8 mouse cellular contexts compared by ENCODE assay signal in the genomic region with DNA sequence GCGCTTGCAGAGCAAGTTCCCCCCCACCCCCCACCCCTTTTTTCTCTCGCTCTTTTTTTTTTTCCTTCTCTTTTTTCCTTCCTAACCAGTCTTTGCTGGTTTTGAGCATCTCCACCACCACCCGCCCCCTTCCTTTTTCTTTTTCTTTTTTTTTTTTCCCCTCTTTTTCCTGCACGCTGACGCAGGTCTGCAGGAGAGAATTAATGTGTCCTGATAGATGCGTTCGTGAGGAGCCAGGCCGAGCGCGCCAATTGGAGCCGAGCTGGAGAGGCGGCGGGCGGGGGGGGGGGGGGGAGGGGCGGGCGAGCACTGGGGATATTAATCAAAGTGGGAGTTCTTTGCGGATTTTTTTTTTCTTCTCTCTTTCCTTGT. TPM values are rescaled to one million over a fixed set of nuclear protein-coding genes. Genes with fewer than 3 reads are reported as not detected.
DNase-seq lines count a peak whose midpoint lies in the region; ATAC-seq lines count a peak whose summit lies in the region.

No protein-coding gene starts in this region.

- H3K4me1 ChIP-seq in liver, embryonic 16.5 days (ENCODE audit: control insufficient read depth, low read depth, low read length) = no peaks in the 10 kb centered on the region
- H3K4me1 ChIP-seq in stomach, embryonic 16.5 days (ENCODE audit: control insufficient read depth, insufficient read depth, low read length) = peaks cover 21% of the 10 kb centered on the region

- no peaks in the 10 kb centered on the region for H3K36me3 ChIP-seq in liver, embryonic 16.5 days (ENCODE audit: control insufficient read depth, insufficient read depth)
- no peaks in the 10 kb centered on the region for H3K36me3 ChIP-seq in stomach, embryonic 16.5 days (ENCODE audit: control insufficient read depth, insufficient read depth, low read length)

- intact Hi-C loops in left cerebral cortex, postnatal 36 days (cut with DNase I) = no loop called here

- peak; percentile 63 to 72 for DNase-seq in right cerebral cortex, postnatal 10 days (ENCODE audit: low spot score in 2 of 2)
- no peak for DNase-seq in right cerebral cortex, adult 18-20 months
- peak; percentile 76 to 84 for DNase-seq in cerebellum, postnatal 14 days
- DNase-seq in heart, postnatal 4 days = peak; percentile 63
- DNase-seq in thymus, adult 18-20 months = no peak
- no peak for DNase-seq in left cerebral cortex, postnatal 36 days (ENCODE audit: low spot score in 2 of 2)

- peak overlapping the region; percentile 11; the same call in 1 of the 2 replicates for H3K4me3 ChIP-seq in liver, embryonic 16.5 days (ENCODE audit: low read depth, low read length)
- H3K4me3 ChIP-seq in stomach, embryonic 16.5 days (replicated peaks; ENCODE audit: low read length) = peak overlapping the region; percentile 16

- H3K9ac ChIP-seq in liver, embryonic 16.5 days (ENCODE audit: low read depth, low read length) = no peak overlapping the region
- H3K9ac ChIP-seq in stomach, embryonic 16.5 days (ENCODE audit: low read length) = peak overlapping the region; percentile 46; the same call in 1 of the 2 replicates

- H3K27ac ChIP-seq in liver, embryonic 16.5 days (ENCODE audit: low read length) = no peak overlapping the region
- peak overlapping the region; percentile 53 for H3K27ac ChIP-seq in stomach, embryonic 16.5 days (ENCODE audit: low read length)

- no peak for ATAC-seq in liver, embryonic 16.5 days (ENCODE audit: low read depth)
- ATAC-seq in stomach, embryonic 16.5 days (ENCODE audit: insufficient read depth, low FRiP score) = no peak; the same call in 1 of the 2 replicates

- peaks cover 36% of the 10 kb centered on the region for H3K27me3 ChIP-seq in liver, embryonic 16.5 days (ENCODE audit: control insufficient read depth, insufficient read depth, low read depth, low read length)
- no peaks in the 10 kb centered on the region for H3K27me3 ChIP-seq in stomach, embryonic 16.5 days (ENCODE audit: control insufficient read depth, insufficient read depth, low read length)

- H3K9me3 ChIP-seq in liver, embryonic 16.5 days (replicated peaks; ENCODE audit: control insufficient read depth, low read length) = no peaks in the 10 kb centered on the region
- H3K9me3 ChIP-seq in stomach, embryonic 16.5 days (replicated peaks; ENCODE audit: control insufficient read depth, low read length) = no peaks in the 10 kb centered on the region

- peak overlapping the region; percentile 48 for H3K4me2 ChIP-seq in liver, embryonic 16.5 days (ENCODE audit: low read depth, low read length)
- peak overlapping the region; percentile 58 for H3K4me2 ChIP-seq in stomach, embryonic 16.5 days (ENCODE audit: low read depth, low read length)

- whole genome bisulfite sequencing in liver, embryonic 16.5 days (ENCODE audit: insufficient replicate concordance) = under 1% methylated on average over 16 of the region's 17 CpGs
- 0% methylated on average over 17 of the region's 17 CpGs for WGBS in stomach, embryonic 16.5 days

RNA-seq across cellular contexts. Expression of a gene that starts 5.9 kb away (rescaled TPM):
- total RNA-seq in heart, postnatal 4 days (2021) = 1 to 10 TPM; 1.2 to 1.4 TPM
- polyA plus RNA-seq in liver, embryonic 16.5 days (2015; fragmentation: Nextera tagmentation; extraction: Ambion mirVana) = 2.1 and 9.1 TPM in 2 replicates
- 688 and 708 TPM in 2 replicates for polyA plus RNA-seq in stomach, embryonic 16.5 days (2015; fragmentation: Nextera tagmentation; extraction: Ambion mirVana)
- total RNA-seq in left cerebral cortex, postnatal 36 days (2021) = 1 to 10 TPM in 1 of 2 experiments, under 1 TPM in 1; 0.70 to 3.1 TPM

RNA-seq across cellular contexts. Expression of a gene that starts 20.9 kb away (rescaled TPM):
- total RNA-seq in heart, postnatal 4 days (2021) = under 1 TPM; 0.16 to 0.19 TPM
- 0.05 and 0.20 TPM in 2 replicates for polyA plus RNA-seq in liver, embryonic 16.5 days (2015; fragmentation: Nextera tagmentation; extraction: Ambion mirVana)
- polyA plus RNA-seq in stomach, embryonic 16.5 days (2015; fragmentation: Nextera tagmentation; extraction: Ambion mirVana) = 1.4 and 1.5 TPM in 2 replicates
- under 1 TPM; 0.18 to 0.25 TPM for total RNA-seq in left cerebral cortex, postnatal 36 days (2021)

RNA-seq across cellular contexts. Expression of a gene that starts 37.6 kb away (rescaled TPM):
- total RNA-seq in heart, postnatal 4 days (2021) = under 1 TPM in 1 of 2 experiments, not detected in 1; 0.52 TPM
- 0.06 and 0.07 TPM in 2 replicates for polyA plus RNA-seq in liver, embryonic 16.5 days (2015; fragmentation: Nextera tagmentation; extraction: Ambion mirVana)
- polyA plus RNA-seq in stomach, embryonic 16.5 days (2015; fragmentation: Nextera tagmentation; extraction: Ambion mirVana) = not detected in 2 replicates
- under 1 TPM; 0.84 to 0.94 TPM for total RNA-seq in left cerebral cortex, postnatal 36 days (2021)

RNA-seq across cellular contexts. Expression of a gene that starts 37.7 kb away (rescaled TPM):
- 10 to 100 TPM; 18.0 to 20.2 TPM for total RNA-seq in heart, postnatal 4 days (2021)
- 17.6 and 20.0 TPM in 2 replicates for polyA plus RNA-seq in liver, embryonic 16.5 days (2015; fragmentation: Nextera tagmentation; extraction: Ambion mirVana)
- 29.9 and 31.6 TPM in 2 replicates for polyA plus RNA-seq in stomach, embryonic 16.5 days (2015; fragmentation: Nextera tagmentation; extraction: Ambion mirVana)
- 10 to 100 TPM; 19.1 to 20.7 TPM for total RNA-seq in left cerebral cortex, postnatal 36 days (2021)

Comparison
In these comparisons a context has a peak if more than half of its experiments do, and no peak if none do; other contexts are left out.
1. DNase-seq: peak in right cerebral cortex, postnatal 10 days (2 of 2), cerebellum, postnatal 14 days (2 of 2) and heart, postnatal 4 days (single experiment); none in right cerebral cortex, adult 18-20 months (single experiment), thymus, adult 18-20 months (0 of 2) and left cerebral cortex, postnatal 36 days (0 of 2).